Mouse (Mus musculus): ENCODE data around the gene Ccdc58.
"Not testable (repeated sequence)": the region's sequence is repeated elsewhere in the genome, so short reads cannot be mapped to it uniquely, and the experiment has no call there.

The Ccdc58 gene

GRCm38 (mm10) chr16:36071450-36072379, at the start of gene Ccdc58, which contains the start of gene Fam162a:
Ccdc58 (plus strand) TSS chr16:36071685.
Fam162a (minus strand) TSS chr16:36071594.
- peak; percentile 94 for DNase-seq

GRCm38 (mm10) chr16:36028120-36028519, 43.4 kb upstream of the Ccdc58 start:
- not testable (repeated sequence) for DNase-seq

GRCm38 (mm10) chr16:36040640-36041624, 30.6 kb upstream of the Ccdc58 start, which contains the start of gene Wdr5b:
Wdr5b (plus strand) TSS chr16:36041190.
- DNase-seq, result peak; percentile 99

- DNase-seq, result no peak
Measured at GRCm38 (mm10) chr16:36041625-36042020, 29.9 kb upstream of the Ccdc58 start.

GRCm38 (mm10) chr16:36043073-36043472, 28.4 kb upstream of the Ccdc58 start:
- no peak for DNase-seq

- DNase-seq, result no peak
Measured at GRCm38 (mm10) chr16:36043964-36044363, 27.5 kb upstream of the Ccdc58 start.

- no peak for DNase-seq
Measured at GRCm38 (mm10) chr16:36047538-36047937, 23.9 kb upstream of the Ccdc58 start.

GRCm38 (mm10) chr16:36051491-36051890, 20.0 kb upstream of the Ccdc58 start:
- DNase-seq, result no peak

GRCm38 (mm10) chr16:36053524-36054275, 17.8 kb upstream of the Ccdc58 start:
- no peak for DNase-seq

GRCm38 (mm10) chr16:36054920-36055319, 16.6 kb upstream of the Ccdc58 start:
- no peak for DNase-seq

GRCm38 (mm10) chr16:36056416-36056815, 15.1 kb upstream of the Ccdc58 start:
- DNase-seq, result no peak

- no peak for DNase-seq
Measured at GRCm38 (mm10) chr16:36057933-36058475, 13.5 kb upstream of the Ccdc58 start.

- DNase-seq, result not testable (repeated sequence)
Measured at GRCm38 (mm10) chr16:36062534-36062933, 9.0 kb upstream of the Ccdc58 start.

- DNase-seq, result no peak
Measured at GRCm38 (mm10) chr16:36063315-36063714, 8.2 kb upstream of the Ccdc58 start.

- no peak for DNase-seq
Measured at GRCm38 (mm10) chr16:36064904-36065303, 6.6 kb upstream of the Ccdc58 start.

GRCm38 (mm10) chr16:36067694-36068093, 3.8 kb upstream of the Ccdc58 start:
- no peak for DNase-seq

GRCm38 (mm10) chr16:36068356-36068755, 3.1 kb upstream of the Ccdc58 start:
- no peak for DNase-seq

- DNase-seq, result peak; percentile 16
Measured at GRCm38 (mm10) chr16:36069819-36070575, 1.5 kb upstream of the Ccdc58 start.

GRCm38 (mm10) chr16:36071071-36071449, 425 bp upstream of the Ccdc58 start:
- no peak for DNase-seq

- no peak for DNase-seq
Measured at GRCm38 (mm10) chr16:36072410-36073011, 1.0 kb downstream of the Ccdc58 start.

- DNase-seq, result no peak
Measured at GRCm38 (mm10) chr16:36074772-36075171, 3.3 kb downstream of the Ccdc58 start.
